Mouse (Mus musculus): ENCODE data around the gene Emg1.

GRCm38 (mm10) chr6:124706061-124706627, 5.8 kb downstream of the Emg1 start:
- TF ChIP-seq GATA1 (IDR thresholded peaks at IDR 0.05; ENCODE audit: borderline replicate concordance, low read length) (no peak), FLI1 (IDR thresholded peaks at IDR 0.05; ENCODE audit: low read length) (no peak)

Data from megakaryocyte, embryonic 14.5 days (primary cell).